Mouse (Mus musculus) liver, adult 2 months (tissue): ENCODE data around the gene Kctd6.

ENCODE experiments used
- CTCF ChIP-seq: fragments of 200-500 bp; IDR thresholded peaks from 2 replicates; pipeline ENCODE4 v1.5.1; 2011; ENCODE audit warnings: low read depth, low read length, control low read depth
- POLR2A ChIP-seq: fragments of 200-500 bp; IDR thresholded peaks from 2 replicates; pipeline ENCODE4 v1.6.1; 2011; ENCODE audit warnings: low read length, control low read depth; ENCODE audit not compliant: insufficient read depth; ENCODE audit errors: extremely low read depth

DNA sequence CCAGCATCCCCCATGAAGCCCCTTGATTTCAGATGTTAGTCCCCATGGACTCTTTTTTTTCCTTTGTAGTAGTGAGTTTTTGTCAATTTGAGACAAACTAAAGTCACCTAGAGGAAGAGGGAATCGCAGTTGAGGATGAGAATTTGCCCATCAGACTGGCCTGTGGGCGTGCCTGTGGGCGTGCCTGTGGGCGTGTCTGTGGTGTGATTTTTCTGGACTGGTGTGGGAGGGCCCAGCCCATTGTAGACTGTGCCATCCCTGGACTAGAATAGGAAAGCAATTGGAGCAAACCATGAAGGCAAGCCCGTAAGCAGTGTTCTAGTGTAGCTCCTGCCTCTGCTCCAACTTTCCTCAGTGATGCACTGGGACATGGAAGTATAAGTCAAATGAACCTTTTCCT lies 37.7 kb upstream of the Kctd6 start:
- TF ChIP-seq POLR2A, result no peak
- no peak for TF ChIP-seq CTCF
